Mouse (Mus musculus) bone marrow, adult 2 months (tissue): ENCODE results near the gene Psmb5. TPM values are rescaled to one million over a fixed set of nuclear protein-coding genes. Genes with fewer than 3 reads are reported as not detected.

Experiments used
- H3K27ac ChIP-seq: fragments of 200-500 bp; 2 replicates; pipeline ENCODE4 v1.5.1; 2012; ENCODE audit warnings: low read depth, mild to moderate bottlenecking, control low read depth, inconsistent platforms, low read length; ENCODE audit not compliant: control insufficient read depth, poor library complexity, insufficient read depth
- H3K4me1 ChIP-seq: fragments of 200-500 bp; 2 replicates; pipeline ENCODE4 v1.6.1; 2011; ENCODE audit warnings: low read length; ENCODE audit not compliant: control insufficient read depth, insufficient read depth
- H3K4me3 ChIP-seq: fragments of 200-500 bp; replicated peaks from 2 replicates; pipeline ENCODE3; 2011; ENCODE audit warnings: mild to moderate bottlenecking, low read depth, low read length, control low read depth; ENCODE audit not compliant: control insufficient read depth
- CTCF ChIP-seq: fragments of 200-500 bp; IDR thresholded peaks from 2 replicates; pipeline ENCODE4 v1.5.1; 2011; ENCODE audit warnings: low read length, control low read depth; ENCODE audit not compliant: control insufficient read depth, insufficient read depth
- POLR2A ChIP-seq: fragments of 200-500 bp; IDR thresholded peaks from 2 replicates; pipeline ENCODE4 v1.6.1; 2011; ENCODE audit warnings: low read depth, mild to moderate bottlenecking, control low read depth, low read length, borderline replicate concordance; ENCODE audit not compliant: control insufficient read depth
- WGBS: fragments of 180-500 bp; shearing (Covaris S2); methylation state at CpG from one replicate; pipeline ENCODE4 v1.1.7; 2018; 5-methylcytosine and 5-hydroxymethylcytosine counted together
- polyA plus RNA-seq: library from polyadenylated mRNA; stranded (reverse); fragments of >200 nt; gene quantifications from 2 replicates; pipeline ENCODE4 v1.2.4, GENCODE M21; 2011; ENCODE audit warnings: low replicate concordance; ENCODE audit not compliant: missing spikeins, insufficient read depth, insufficient read length

Psmb5 gene
- polyA plus RNA-seq, 1 experiment: 91.4 TPM

DNA sequence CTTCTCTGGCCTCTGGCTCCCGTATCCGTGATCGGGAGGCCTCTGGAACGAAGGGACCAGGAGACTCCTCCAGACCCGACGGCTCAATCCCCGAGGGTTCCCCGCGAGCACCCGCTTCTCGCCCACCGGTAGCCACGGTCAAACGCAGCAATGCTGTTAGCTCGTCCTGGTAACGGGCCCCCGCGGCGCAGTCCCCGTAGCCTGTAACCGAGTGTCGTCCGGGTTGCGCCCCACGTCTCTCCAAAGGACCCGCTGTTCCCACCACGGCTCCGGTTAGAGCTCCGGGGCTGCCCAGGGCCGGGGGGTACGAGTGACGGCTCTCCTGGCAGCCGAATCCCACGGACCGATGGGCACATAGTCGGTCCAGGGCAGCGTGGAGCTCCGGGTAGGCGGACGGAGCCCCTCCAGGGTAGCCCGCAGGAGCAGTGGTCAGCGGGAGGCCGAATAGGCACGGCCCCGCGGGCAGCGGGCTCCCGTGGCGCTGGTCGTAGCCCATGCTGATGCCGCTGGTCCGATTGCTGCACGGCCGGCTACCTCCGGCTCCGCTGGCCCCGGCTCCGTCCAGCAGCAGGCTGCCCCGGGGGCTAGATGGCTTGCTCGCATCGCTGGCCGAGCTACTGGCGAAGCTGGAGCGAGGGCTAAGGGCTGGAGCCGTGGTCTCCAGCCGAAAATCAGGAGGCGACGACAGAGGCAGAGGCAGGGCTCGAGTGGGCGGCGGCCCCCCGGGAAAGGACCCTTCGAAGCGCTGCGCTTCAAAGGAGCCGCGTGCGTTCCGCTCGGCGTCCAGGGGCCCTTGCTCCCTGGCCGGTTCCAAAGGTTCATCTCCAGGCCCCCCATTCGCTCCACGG lies 41.4 kb downstream of the Psmb5 start:
- Histone ChIP-seq H3K4me1 (peaks cover 3% of the 10 kb centered on the region; the same call in 1 of the 2 replicates), H3K27ac (no peak overlapping the region; the same call in 1 of the 2 replicates), H3K4me3 (peak overlapping the region; percentile 45)
- WGBS: 6% methylated on average over 84 of the region's 84 CpGs
- TF ChIP-seq CTCF (no peak), POLR2A (no peak)

DNA sequence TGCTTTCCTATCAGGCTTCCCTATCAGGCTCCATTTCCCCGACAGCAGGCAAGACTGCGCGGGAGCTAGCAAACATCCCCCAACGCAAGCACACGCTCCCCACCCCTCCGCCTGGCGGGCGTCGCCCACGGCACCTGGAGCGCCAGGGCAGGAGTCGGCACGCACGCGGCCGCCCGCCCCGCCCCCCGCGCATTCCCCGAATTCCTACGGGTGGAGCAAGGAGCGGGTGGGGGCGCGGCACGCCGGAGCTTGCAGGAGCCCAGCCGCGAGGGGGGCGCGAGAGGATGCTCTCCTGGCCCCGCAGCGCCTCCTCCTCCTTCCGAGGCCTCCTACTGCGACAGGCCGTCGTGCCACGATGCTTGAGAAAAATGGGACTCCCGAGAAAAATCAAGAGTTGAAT lies 42.2 kb downstream of the Psmb5 start:
- Histone ChIP-seq H3K27ac (no peak overlapping the region), H3K4me1 (peaks cover 3% of the 10 kb centered on the region; the same call in 1 of the 2 replicates), H3K4me3 (no peak overlapping the region)
- TF ChIP-seq CTCF (no peak), POLR2A (no peak)
- WGBS: 5% methylated on average over 39 of the region's 39 CpGs

GRCm38 (mm10) chr14:54575031-54575430 lies 42.8 kb downstream of the Psmb5 start:
- WGBS: 45% methylated on average over 8 of the region's 8 CpGs
- Histone ChIP-seq H3K4me3 (no peak overlapping the region), H3K4me1 (peaks cover 3% of the 10 kb centered on the region; the same call in 1 of the 2 replicates), H3K27ac (no peak overlapping the region)
- no peak for TF ChIP-seq POLR2A
- TF ChIP-seq CTCF: no peak

- no peak overlapping the region for H3K27ac ChIP-seq
- no peak overlapping the region for H3K4me3 ChIP-seq
- WGBS: 63% methylated on average over 4 of the region's 4 CpGs
- H3K4me1 ChIP-seq: peaks cover 1% of the 10 kb centered on the region; the same call in 1 of the 2 replicates
- TF ChIP-seq POLR2A (no peak), CTCF (no peak)
Observed at GRCm38 (mm10) chr14:54574253-54574652, 43.6 kb downstream of the Psmb5 start.

DNA sequence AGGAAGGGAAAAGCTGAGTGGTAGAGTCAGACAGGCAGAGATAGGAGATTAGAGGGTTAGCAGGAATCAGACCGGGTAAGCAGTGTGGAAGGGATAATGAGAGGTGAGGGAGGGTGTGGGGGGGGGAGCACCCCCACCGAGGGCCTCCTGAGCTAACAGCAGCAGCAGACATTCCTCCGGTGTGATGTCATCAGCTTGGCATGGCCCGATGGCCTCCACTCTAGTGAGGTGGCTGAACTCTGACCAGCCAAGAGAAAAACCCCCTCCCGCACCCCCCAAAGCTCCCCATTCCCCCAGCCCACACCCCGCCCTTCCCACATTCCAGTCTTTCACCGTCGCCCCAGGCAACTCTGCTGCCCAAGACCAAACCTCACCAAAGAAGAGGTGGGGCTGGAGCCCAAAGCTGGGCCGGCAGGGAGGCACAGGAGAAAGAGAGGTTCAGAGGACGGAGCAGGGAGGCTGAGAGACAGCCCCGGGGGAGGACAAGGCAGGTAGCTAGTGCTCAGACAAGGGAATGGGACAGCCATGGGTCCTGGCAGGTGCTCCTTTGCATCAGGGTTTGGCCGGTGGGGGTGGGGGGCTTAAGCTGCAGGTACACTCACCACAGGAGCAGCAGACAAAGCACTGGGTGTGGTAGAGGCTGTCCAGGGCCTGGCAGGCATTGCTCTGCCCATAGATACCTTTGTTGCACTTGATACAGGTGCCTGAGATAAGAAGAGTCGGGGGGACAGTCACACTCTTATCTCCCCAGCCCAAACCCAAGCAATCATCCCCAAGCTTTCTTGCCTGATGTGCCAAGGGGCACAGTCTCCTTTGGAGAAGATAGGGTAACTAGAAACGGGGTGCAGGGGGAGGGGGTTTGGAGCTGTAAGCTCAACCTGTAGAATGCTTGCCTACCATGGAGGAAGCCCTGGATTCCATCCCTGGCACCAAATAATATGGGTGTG lies 44.8 kb downstream of the Psmb5 start:
- 75% methylated on average over 14 of the region's 14 CpGs for WGBS
- no peak overlapping the region for H3K27ac ChIP-seq
- no peak overlapping the region for H3K4me3 ChIP-seq
- H3K4me1 ChIP-seq: no peaks in the 10 kb centered on the region; the same call in 1 of the 2 replicates
- TF ChIP-seq POLR2A: no peak
- no peak for TF ChIP-seq CTCF

- 72% methylated on average over 4 of the region's 4 CpGs for WGBS
- H3K4me1 ChIP-seq: no peaks in the 10 kb centered on the region
- no peak overlapping the region for H3K4me3 ChIP-seq
- no peak for TF ChIP-seq CTCF
- TF ChIP-seq POLR2A: no peak
- H3K27ac ChIP-seq: no peak overlapping the region
Observed at GRCm38 (mm10) chr14:54572122-54572521, 45.7 kb downstream of the Psmb5 start.

DNA sequence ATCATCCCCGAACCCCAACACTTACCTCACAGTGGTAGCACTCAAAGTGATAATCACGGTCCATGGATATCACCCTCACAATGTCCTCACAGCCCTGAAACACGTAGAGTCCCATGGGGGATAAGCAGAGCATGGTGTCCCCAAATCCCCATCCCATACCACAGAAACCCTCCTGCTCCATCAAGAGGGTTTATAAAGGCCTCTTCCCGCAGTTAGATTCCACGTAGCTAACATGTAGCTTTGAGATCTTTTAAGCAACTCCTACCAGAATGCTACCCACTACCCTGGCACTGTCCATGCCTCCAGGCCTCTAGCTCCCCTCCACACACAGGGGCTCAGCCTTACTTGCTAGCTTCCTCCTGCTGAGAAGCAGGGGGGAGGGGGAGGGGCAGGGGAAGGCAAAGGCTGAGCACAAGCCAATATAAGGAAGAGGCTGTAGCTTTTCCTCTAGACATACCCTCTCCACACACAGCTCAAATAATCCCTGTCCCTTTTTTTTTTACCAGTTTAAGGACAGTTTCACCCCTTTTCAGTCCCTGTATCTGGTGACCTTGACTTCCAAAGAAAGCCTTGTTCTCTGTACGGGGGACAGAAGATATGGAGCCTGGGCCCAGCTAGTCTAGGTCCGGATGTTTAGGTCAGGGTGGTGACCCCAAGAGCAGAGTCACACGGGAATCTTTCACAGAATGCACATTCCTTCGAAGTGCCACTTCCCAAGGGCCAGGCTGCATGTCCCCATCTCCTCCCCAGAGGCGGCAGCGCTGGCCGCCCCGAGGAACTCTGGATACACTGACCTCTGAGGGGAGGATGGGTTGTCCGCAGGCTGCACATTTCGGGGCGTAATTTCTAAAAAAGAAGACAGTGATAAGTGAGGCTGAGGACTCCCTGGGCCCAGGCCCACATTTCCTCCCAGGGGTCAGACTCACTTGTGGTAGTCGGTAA lies 48.1 kb downstream of the Psmb5 start:
- no peak overlapping the region for H3K4me3 ChIP-seq
- TF ChIP-seq CTCF (no peak), POLR2A (no peak)
- WGBS: 82% methylated on average over 17 of the region's 17 CpGs
- H3K27ac ChIP-seq: no peak overlapping the region
- H3K4me1 ChIP-seq: no peaks in the 10 kb centered on the region
